Mouse (Mus musculus) G1E-ER4 (cell line): ENCODE results near the gene Ccdc27. TPM values are rescaled to one million over a fixed set of nuclear protein-coding genes. Genes with fewer than 3 reads are reported as not detected.

Experiments
- GATA1 ChIP-seq: IDR thresholded peaks from one replicate; pipeline ENCODE4 v1.8.0; 2012; ENCODE audit warnings: low read length, inconsistent platforms
- polyA plus RNA-seq: library from polyadenylated mRNA; stranded (reverse); fragments of >175 nt; gene quantifications from 2 replicates; pipeline ENCODE4 v1.2.3, GENCODE M21; 2012

Gene Ccdc27
- not detected in 2 replicates for polyA plus RNA-seq

DNA sequence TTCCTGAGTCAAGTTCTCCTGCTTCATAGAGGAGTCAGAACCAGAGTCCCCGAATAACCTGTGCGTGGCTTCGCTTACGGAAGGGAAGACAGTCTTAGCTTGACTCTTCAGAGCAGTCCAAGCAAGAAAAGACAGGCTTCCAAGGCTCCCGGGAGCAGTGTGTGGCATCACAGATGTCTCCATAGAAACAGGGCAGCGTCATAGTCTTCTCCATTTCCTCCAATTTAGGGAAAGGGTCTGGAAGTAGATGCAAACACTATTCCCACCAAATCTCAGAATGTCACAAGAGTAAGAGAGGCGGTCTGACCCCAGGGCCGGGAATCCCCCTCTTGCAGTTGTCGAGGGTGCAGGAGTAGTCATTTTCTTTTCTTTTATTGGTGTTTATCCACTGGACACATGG is at the start of gene Ccdc27:
Gene Ccdc27, minus strand, starts transcription at position 101 of the 400 bp plus-strand sequence.
- TF ChIP-seq GATA1: no peak

DNA sequence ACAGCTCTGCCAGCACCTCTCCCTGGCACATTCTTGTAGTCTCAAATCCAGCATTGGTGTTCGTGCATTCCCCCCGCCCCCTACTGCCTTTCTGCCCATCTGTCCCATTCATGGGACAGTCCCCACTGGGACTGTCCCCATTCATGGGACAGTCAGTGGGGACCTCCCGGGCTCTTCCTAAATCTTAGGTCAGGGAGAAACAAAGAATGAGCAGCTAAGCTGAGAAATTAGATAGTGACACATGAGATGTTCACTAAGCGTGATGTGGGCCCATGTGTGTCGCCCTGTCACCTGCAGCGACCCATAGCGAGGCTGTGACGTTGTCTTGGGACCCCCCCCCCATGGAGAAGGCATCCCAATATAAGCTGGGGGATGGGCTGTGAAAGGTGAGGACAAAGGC is 48.9 kb upstream of the Ccdc27 start:
- TF ChIP-seq GATA1: no peak

DNA sequence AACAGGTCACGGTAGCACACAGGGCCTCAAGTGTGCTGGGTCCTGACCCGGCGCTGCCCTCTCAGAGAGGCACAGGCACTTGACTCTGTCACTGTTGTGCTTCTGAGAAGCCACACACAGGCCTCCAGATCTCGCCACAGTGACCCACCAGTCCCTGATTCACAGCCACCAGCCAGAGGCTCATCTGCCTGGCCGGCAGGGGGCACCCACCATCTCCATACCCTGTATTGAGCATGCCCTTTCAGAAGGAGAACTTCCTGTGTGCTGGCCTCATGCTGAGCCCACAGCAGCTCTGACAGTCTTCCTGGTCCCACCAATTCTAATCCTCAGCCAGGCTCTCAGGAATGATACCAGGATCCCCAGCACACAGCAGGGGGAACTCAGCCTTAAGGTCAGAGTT is 46.7 kb upstream of the Ccdc27 start:
- no peak for TF ChIP-seq GATA1

DNA sequence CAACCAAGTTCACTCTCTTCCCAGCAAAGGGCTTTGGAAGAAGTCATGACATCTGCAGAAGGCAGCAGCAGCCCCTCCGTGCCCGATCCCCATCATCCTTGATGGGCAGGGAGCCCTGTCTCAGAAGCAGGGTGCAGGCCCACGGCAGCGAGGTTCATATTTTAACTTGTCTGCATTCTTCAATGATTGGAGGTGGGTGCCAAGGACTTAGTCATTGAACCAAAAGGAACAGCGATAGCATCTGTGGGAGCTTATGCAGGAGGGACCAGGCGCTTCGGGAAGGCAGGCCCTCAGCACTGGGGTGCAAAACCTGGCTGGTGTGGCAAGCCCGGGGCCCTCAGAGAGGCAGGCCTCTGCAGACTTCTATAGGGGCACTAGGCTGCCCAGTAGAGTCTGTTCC is 44.0 kb upstream of the Ccdc27 start:
- no peak for TF ChIP-seq GATA1

DNA sequence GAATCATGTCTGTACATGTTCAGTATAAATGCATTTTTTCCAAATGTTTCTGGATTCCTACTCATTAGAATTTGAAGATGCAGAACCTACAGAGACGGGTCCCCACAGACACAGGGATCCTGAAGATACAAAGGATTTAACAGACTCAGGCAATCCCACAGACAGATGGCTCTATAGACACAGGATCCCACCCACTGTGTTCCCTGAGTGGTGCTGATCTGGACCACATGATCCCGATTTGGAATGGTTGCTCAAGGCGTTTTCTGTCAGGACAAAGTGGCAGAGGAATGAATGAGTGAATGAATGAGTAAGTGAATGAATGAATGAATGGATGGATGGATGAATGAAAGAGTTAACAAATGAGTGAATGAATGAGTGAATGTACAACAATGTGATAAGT is 43.4 kb upstream of the Ccdc27 start:
- no peak for TF ChIP-seq GATA1

DNA sequence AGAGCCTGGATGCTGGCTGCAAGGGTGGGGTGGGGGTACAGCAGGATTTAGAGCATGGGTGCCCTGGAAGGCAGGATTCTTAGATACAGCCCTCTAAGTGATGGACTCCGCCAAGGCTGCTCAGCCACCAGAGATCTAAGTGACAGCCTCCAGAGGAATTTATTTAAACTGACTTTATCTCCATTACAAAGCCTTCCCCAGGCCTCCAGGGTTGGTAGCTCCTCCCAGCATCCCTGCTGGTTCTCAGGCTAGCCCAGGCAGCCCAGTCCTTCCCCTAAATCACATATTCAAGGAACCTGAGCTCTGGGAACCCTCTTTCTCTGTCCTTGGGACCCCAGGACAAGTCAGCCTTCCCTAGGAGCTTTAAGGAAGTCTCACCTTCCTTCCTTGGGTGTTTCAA is 39.5 kb upstream of the Ccdc27 start:
- no peak for TF ChIP-seq GATA1

DNA sequence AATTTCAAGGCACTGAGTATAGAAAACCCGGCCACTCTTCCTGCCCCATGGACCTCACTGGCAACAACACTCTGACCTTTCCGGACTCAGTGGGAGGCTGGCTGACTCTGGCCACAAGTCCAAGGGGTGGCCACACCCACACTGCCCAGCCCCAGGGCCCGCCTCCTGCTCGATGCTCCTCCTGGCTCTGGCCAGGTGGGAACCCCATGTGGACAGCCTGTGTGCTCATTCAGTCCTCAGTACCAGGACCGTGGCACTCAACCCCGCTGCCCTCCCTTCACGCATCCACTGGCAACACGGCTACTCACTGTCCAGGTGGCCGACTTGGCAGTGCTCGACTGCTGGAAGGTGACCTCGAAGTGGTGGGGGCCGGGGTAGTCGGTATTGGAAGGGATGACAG is 38.5 kb upstream of the Ccdc27 start:
- TF ChIP-seq GATA1: no peak

DNA sequence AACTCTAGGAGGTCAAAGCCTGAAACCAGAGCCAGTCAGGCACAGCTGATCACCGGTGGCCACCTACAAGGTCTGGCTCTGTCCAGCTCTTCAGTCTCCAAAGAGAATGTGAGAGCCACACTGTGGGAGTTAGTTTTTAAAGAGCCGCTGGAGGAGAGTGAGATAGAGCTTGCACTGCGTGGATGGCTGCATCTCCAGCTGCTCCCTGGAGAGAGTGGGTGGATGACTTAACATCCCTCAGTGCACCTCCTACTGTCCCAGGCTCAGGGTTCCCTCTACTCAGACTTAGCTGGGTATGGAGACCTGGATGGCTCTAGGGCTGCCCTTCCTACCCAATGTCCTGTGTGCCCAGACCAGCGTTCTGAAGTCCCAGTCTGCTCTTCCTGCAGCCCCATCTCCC is 37.7 kb upstream of the Ccdc27 start:
- no peak for TF ChIP-seq GATA1

DNA sequence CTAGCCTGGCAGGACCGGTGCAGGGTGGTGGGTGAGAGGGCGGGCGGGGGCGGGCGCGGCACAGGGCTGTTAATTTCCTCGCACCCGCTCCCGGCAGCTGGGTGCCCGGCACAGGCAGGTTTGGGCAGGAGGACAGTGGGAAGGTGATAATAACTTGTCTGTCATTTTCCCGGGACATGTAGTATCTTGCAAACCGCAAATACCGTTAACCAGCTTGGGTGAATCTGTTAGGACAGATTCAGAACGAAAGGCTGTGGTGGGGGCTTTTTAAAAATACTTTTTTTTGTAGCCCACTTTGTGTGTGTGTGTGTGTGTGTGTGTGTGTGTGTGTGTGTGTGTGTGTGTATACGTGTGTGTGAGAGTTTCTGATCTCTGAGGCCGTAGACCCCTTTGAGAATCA is 29.5 kb upstream of the Ccdc27 start:
- no peak for TF ChIP-seq GATA1

DNA sequence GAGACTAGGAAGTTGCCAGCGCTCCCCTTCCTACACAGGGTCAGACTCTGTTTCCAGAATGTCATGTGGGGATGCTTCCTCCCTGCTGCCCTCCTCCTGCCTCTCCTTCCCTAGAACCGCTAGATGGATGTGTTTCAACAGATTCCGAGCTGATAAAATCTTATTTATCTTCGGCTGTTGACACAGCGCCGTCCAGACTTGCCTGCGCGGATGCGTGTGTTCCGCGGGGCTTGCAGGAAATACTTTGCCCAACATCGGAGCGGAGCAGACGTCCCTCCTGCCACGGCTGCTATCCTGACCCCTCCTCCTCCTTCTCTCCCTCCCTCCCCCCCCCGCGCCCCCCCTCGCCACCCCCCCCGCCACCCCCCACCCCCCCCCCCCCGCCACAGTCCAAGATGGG is 29.0 kb upstream of the Ccdc27 start:
- TF ChIP-seq GATA1: no peak

DNA sequence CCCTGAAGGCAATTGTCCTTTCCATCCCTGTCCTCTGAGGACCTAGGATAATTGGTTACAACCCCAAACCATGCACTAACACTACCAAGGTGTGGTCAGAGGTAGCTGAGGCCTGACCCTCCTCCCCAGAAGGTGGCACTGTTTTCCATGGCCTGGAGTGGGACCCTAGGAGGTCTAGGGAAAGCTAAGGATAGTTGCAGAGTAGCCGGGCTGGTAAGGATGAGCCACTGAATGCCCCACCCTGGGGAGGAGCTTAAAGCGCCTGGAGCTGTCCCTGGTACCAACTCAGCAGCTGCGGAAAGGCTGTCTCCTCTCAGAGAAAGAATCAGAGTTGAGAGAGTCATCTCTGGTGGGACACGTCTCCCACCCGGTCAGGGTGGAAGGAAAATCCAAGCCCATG is 28.4 kb upstream of the Ccdc27 start:
- no peak for TF ChIP-seq GATA1

DNA sequence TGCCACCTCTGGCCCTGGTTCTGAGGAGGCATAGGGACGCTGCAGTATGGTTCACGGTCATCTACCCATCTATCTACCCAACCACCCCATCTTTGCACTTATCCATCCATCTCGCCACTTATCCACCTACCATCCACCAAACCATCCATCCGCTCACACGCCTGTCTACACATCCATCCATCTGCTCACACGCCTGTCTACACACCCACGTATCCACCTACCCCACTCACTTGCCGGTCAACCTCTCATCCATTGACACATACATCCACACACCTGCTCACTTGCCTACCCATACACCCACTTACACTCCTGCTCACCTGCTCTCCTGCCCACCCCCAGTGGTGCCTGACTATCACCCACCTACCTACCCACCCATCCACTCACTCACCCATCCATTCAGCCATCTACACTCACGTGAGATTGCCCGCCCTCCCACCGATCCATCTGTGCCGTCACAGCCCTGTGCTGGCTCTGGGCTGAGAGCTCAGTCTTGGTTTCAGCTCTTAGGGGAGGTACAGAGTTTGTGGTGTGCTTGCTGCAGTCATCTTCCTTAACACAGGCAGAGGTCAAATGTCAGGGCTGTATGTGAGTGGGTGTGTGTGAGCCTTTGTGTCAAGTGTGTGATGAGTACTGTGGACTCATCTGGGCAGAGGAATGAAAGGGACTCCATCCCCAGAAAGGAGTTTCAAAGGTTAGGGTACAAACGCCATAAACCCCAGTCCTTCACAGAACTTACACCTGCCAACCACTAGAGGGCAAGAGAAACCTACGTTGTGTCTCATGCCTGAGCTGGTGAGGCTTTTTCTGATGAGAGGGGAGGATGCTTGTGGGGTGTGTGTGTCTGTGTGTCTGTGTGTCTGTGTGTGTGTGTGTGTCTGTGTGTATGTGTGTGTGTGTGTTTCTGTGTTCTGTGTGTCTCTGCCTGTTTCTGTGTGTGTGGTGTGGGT is 22.6 kb upstream of the Ccdc27 start:
- no peak for TF ChIP-seq GATA1

DNA sequence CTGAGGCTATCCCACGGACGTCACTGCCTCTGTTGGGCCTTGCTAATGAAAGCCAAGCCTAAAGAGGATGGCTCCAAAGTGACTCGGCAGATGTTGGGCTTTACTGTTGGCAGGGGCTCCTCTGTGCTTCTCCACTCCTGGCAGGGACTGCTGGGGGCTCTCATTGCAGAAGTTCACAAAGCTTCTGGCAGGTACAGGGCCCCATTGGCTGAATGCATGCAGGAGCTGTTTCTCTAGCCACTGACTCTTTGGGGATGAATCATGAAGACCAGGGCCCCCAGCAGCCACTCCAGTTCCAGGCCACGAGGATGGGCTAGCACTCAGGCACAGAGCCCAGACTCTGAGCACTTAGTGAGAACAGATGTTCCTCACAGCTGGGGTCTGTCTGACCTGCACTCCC is 15.2 kb upstream of the Ccdc27 start:
- no peak for TF ChIP-seq GATA1

DNA sequence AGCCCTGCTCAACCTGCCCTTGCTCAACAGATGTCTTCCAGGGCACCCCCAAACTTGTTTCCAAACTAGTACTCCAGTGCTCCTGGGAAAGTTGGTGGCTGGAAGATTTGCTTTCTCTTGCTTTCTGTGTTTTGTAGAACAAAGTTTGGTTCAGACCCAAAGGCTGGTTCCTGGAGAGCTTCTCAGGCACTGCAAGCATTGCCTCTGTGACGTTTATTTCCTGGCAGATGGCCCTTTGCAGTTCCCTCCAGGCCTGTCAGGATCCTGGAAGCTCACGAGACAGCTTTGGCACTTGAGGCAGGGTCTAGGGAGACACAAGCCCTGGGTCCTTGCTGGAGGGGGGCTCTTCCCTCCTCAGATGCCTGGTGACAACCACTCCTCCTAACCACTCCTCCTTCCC is 14.2 kb upstream of the Ccdc27 start:
- no peak for TF ChIP-seq GATA1

DNA sequence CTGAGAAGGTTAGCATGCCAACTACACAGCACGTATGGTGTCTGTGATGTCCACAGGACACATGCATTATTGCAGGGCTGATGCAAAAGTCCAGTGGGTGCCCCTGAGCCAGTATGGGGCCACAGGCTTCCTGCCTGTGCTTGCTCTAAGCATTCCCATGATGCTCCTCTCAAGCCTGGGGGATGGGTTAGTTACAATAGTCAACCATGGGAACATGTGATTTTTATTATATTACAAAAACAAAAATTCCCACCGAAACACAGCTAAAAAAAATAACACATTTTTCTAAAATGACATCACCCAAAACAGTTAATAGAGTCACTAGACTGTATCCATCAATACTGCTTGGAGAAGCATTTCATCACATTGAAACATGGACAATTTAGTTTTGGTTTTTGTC is 13.6 kb upstream of the Ccdc27 start:
- no peak for TF ChIP-seq GATA1

DNA sequence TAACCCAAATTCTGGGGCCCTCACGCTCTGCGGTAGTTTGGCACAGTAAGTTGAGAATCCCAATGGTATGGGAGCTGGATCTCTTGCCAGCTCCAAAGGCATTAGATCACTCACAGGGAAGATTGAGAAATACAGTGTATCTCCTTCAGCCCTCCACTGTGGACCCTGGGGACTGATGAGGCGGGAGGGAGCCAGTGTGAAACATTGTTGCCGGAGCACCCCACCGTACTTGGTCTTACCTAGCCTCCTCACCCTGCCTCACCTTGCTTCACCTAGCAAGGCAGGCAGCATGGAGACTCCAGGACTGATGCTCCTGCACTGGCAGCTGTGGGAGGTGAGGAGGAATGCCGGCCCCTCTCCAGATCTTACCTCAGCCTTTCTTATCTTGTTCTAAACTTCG is 13.0 kb upstream of the Ccdc27 start:
- no peak for TF ChIP-seq GATA1

DNA sequence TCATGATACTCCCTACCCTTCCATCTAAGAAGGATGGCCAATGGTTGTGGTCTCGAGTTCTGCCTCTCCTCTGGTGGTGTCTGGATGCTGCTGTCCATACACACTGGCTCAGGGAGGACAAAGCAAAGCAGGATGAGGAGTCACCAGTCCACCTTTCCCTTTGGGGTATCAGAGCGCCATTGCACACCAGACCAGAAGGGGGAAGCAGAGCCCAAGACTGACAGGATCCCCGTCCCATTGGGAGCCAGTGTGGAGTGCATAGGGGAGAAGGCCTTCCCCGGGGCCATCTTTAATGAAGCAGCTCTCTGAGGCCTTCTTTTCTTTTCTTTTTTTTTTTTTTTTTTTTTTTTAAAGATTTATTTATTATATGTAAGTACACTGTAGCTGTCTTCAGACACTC is 10.6 kb upstream of the Ccdc27 start:
- no peak for TF ChIP-seq GATA1
